Mouse (Mus musculus) heart, embryonic 16.5 days (tissue): ENCODE results near the gene Lin37. TPM values are rescaled to one million over a fixed set of nuclear protein-coding genes. Genes with fewer than 3 reads are reported as not detected.

ENCODE experiments used
- ATAC-seq: fragments of 200-750 bp; cut with Nextera tagmentation; replicated peaks from 2 replicates; pipeline ENCODE4 v1.8.0; 2017; ENCODE audit warnings: moderate number of reproducible peaks; ENCODE audit not compliant: insufficient read depth, low FRiP score; ENCODE audit errors: extremely low read depth
- H3K27ac ChIP-seq: fragments of 300-500 bp; sonication (generic); 2 replicates; pipeline ENCODE4 v1.5.1; 2014; ENCODE audit warnings: mild to moderate bottlenecking, low read length, control low read depth, moderate library complexity
- H3K27me3 ChIP-seq: fragments of 300-500 bp; sonication (generic); 2 replicates; pipeline ENCODE4 v1.6.1; 2014; ENCODE audit warnings: low read length, mixed read lengths; ENCODE audit not compliant: control insufficient read depth, insufficient read depth
- H3K36me3 ChIP-seq: fragments of 300-500 bp; sonication (generic); 2 replicates; pipeline ENCODE4 v1.6.1; 2014; ENCODE audit not compliant: control insufficient read depth, insufficient read depth
- H3K4me1 ChIP-seq: fragments of 300-500 bp; sonication (generic); 2 replicates; pipeline ENCODE4 v1.6.1; 2014; ENCODE audit warnings: low read length, mixed read lengths; ENCODE audit not compliant: control insufficient read depth, insufficient read depth
- H3K4me2 ChIP-seq: fragments of 300-500 bp; sonication (generic); 2 replicates; pipeline ENCODE4 v1.6.1; 2014; ENCODE audit warnings: low read depth, mild to moderate bottlenecking, control low read depth, low read length
- H3K4me3 ChIP-seq: fragments of 300-500 bp; sonication (generic); 2 replicates; pipeline ENCODE4 v1.5.1; 2014; ENCODE audit warnings: mild to moderate bottlenecking, control low read depth, low read length
- H3K9ac ChIP-seq: fragments of 300-500 bp; sonication (generic); 2 replicates; pipeline ENCODE4 v1.6.1; 2014; ENCODE audit warnings: low read length, control low read depth
- H3K9me3 ChIP-seq: fragments of 300-500 bp; sonication (generic); replicated peaks from 2 replicates; pipeline ENCODE4 v1.6.1; 2016; ENCODE audit warnings: low read length; ENCODE audit not compliant: control insufficient read depth
- WGBS: fragments of 180-500 bp; shearing (Covaris S2); extraction: QIAGEN DNeasy Blood & Tissue Kit; methylation state at CpG from one replicate; pipeline ENCODE4 v1.1.7; 2014; 5-methylcytosine and 5-hydroxymethylcytosine counted together
- polyA plus RNA-seq: library from polyadenylated mRNA; unstranded; fragments of >200 nt; fragmentation: Nextera tagmentation; extraction: Ambion mirVana; gene quantifications from 2 replicates; pipeline ENCODE4 v1.2.1, GENCODE M21; 2015

Gene Lin37
- polyA plus RNA-seq, 1 experiment from 2014 or later: 40.1 TPM

GRCm38 (mm10) chr7:30558656-30559442, 789 bp downstream of the Lin37 start:
- Histone ChIP-seq H3K27ac (peak overlapping the region; percentile 81), H3K4me2 (peak overlapping the region; percentile 99), H3K27me3 (no peaks in the 10 kb centered on the region), H3K9me3 (no peaks in the 10 kb centered on the region), H3K36me3 (peaks cover 33% of the 10 kb centered on the region), H3K4me1 (peaks cover 22% of the 10 kb centered on the region), H3K9ac (peak overlapping the region; percentile 86), H3K4me3 (peak overlapping the region; percentile 82)
- WGBS: 11% methylated on average over 12 of the region's 12 CpGs
- no peak for ATAC-seq

- no peak overlapping the region for H3K27ac ChIP-seq
- peaks cover 33% of the 10 kb centered on the region for H3K36me3 ChIP-seq
- WGBS: 83% methylated on average over 13 of the region's 13 CpGs
- H3K9ac ChIP-seq: peak overlapping the region; percentile 86; the same call in 1 of the 2 replicates
- H3K27me3 ChIP-seq: no peaks in the 10 kb centered on the region
- peaks cover 25% of the 10 kb centered on the region for H3K4me1 ChIP-seq
- peak overlapping the region; percentile 99 for H3K4me2 ChIP-seq
- no peak overlapping the region; the same call in 1 of the 2 replicates for H3K4me3 ChIP-seq
- no peaks in the 10 kb centered on the region for H3K9me3 ChIP-seq
- no peak for ATAC-seq
These were observed 1.6 kb downstream of the Lin37 start for GRCm38 (mm10) chr7:30557901-30558514.

GRCm38 (mm10) chr7:30556894-30557536, 2.6 kb downstream of the Lin37 start:
- no peak for ATAC-seq
- whole genome bisulfite sequencing: 93% methylated on average over 18 of the region's 18 CpGs
- Histone ChIP-seq H3K4me1 (peaks cover 30% of the 10 kb centered on the region), H3K4me2 (no peak overlapping the region), H3K9ac (no peak overlapping the region), H3K27me3 (no peaks in the 10 kb centered on the region), H3K9me3 (no peaks in the 10 kb centered on the region), H3K4me3 (no peak overlapping the region), H3K36me3 (peaks cover 33% of the 10 kb centered on the region), H3K27ac (no peak overlapping the region)

- Histone ChIP-seq H3K9ac (peak overlapping the region; percentile 88), H3K27ac (peak overlapping the region; percentile 100), H3K4me3 (peak overlapping the region; percentile 68), H3K4me1 (peaks cover 27% of the 10 kb centered on the region), H3K36me3 (peaks cover 34% of the 10 kb centered on the region), H3K9me3 (no peaks in the 10 kb centered on the region), H3K4me2 (peak overlapping the region; percentile 99), H3K27me3 (no peaks in the 10 kb centered on the region)
- WGBS: 81% methylated on average over 22 of the region's 22 CpGs
- ATAC-seq: no peak
These were observed 5.6 kb downstream of the Lin37 start for GRCm38 (mm10) chr7:30553810-30554584.

- Histone ChIP-seq H3K9ac (peak overlapping the region; percentile 88), H3K4me1 (peaks cover 18% of the 10 kb centered on the region), H3K27ac (peak overlapping the region; percentile 100), H3K27me3 (no peaks in the 10 kb centered on the region), H3K4me3 (peak overlapping the region; percentile 68), H3K36me3 (peaks cover 39% of the 10 kb centered on the region), H3K4me2 (peak overlapping the region; percentile 99), H3K9me3 (no peaks in the 10 kb centered on the region)
- 3% methylated on average over 23 of the region's 23 CpGs for WGBS
- peak; percentile 21; the same call in 1 of the 2 replicates for ATAC-seq
These were observed 6.5 kb downstream of the Lin37 start for GRCm38 (mm10) chr7:30553021-30553589.

GRCm38 (mm10) chr7:30552102-30553020, 7.3 kb downstream of the Lin37 start, which contains the start of the genes Hspb6 and Proser3:
Hspb6 (plus strand) TSS chr7:30552178.
Proser3 (minus strand) TSS chr7:30552299.
- H3K36me3 ChIP-seq: peaks cover 38% of the 10 kb centered on the region
- no peaks in the 10 kb centered on the region for H3K27me3 ChIP-seq
- peak within 1 kb of the TSS; percentile 88 for H3K9ac ChIP-seq
- WGBS: under 1% methylated on average over 44 of the region's 44 CpGs
- peak within 1 kb of the TSS; percentile 100 for H3K27ac ChIP-seq
- peak; percentile 94 for ATAC-seq
- H3K4me2 ChIP-seq: peak within 1 kb of the TSS; percentile 99
- peaks cover 16% of the 10 kb centered on the region for H3K4me1 ChIP-seq
- no peaks in the 10 kb centered on the region for H3K9me3 ChIP-seq
- H3K4me3 ChIP-seq: peak within 1 kb of the TSS; percentile 68

- Histone ChIP-seq H3K4me3 (peak overlapping the region; percentile 68), H3K36me3 (peaks cover 31% of the 10 kb centered on the region), H3K9me3 (no peaks in the 10 kb centered on the region), H3K4me1 (peaks cover 16% of the 10 kb centered on the region), H3K27ac (peak overlapping the region; percentile 100), H3K9ac (peak overlapping the region; percentile 74), H3K27me3 (no peaks in the 10 kb centered on the region), H3K4me2 (peak overlapping the region; percentile 99)
- WGBS: 3% methylated on average over 10 of the region's 10 CpGs
- ATAC-seq: peak; percentile 61
These were observed 8.1 kb downstream of the Lin37 start for GRCm38 (mm10) chr7:30551445-30552101.
